In the genomic region with DNA sequence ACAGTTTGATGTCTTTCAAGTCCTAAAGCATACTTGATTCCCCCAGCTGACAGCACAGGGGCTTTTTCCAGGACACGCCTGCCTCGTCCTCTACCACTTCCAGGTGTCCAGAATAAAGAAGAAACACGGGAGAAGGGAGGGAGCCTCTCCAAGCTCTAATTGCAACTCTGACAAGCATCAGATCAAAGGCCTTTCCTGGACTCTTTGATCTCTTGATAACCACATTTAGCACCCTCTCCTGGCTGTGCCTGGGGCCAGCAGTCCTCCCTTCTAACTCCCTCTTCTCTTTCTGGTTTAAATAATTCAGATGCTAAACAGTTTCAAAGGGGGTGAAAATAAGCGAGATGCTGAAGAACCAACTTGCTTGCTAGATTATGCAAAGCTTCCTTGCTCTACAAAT, we compare ENCODE assay signal across 9 mouse cellular contexts.
DNase-seq lines count a peak whose midpoint lies in the region; ATAC-seq and TF ChIP-seq lines count a peak whose summit lies in the region.
"Had no signal": no experiment of that assay in that cellular context is flagged by ENCODE, and none has a peak within 500 bp of the region (broad histone marks: within the 10 kb centered on the region; RNA-seq: fewer than 3 reads in every experiment).

No protein-coding gene starts in this region.

- in situ Hi-C loops in Patski (cut with MboI; ENCODE audit: low pct_unique_long_range_greater_than_20kb) = no loop called here

- H3K27ac ChIP-seq in hindbrain, embryonic 13.5 days = no peak overlapping the region
- H3K27ac ChIP-seq: limb, embryonic 13.5 days; neural tube, embryonic 13.5 days had no signal

- TF ChIP-seq POLR2A in brain, embryonic 14.5 days (IDR thresholded peaks at IDR 0.05; ENCODE audit: borderline replicate concordance, extremely low read depth, insufficient read depth, insufficient read length, poor library complexity, severe bottlenecking) = no peak

- no peaks in the 10 kb centered on the region for H3K36me3 ChIP-seq in hindbrain, embryonic 13.5 days
- H3K36me3 ChIP-seq: limb, embryonic 13.5 days; neural tube, embryonic 13.5 days had no signal

- no peak overlapping the region for H3K9ac ChIP-seq in hindbrain, embryonic 13.5 days
- H3K9ac ChIP-seq: limb, embryonic 13.5 days; neural tube, embryonic 13.5 days had no signal

- POLR2A ChIA-PET in Patski (lab: Charles Lee) = no interaction called here

- H3K4me3 ChIP-seq in hindbrain, embryonic 13.5 days = no peak overlapping the region
- H3K4me3 ChIP-seq: limb, embryonic 13.5 days; neural tube, embryonic 13.5 days had no signal

- CTCF ChIA-PET in Patski (lab: Charles Lee) = no interaction called here

- no peaks in the 10 kb centered on the region for H3K4me1 ChIP-seq in hindbrain, embryonic 13.5 days (replicated peaks)
- H3K4me1 ChIP-seq: limb, embryonic 13.5 days; neural tube, embryonic 13.5 days had no signal

- H3K9me3 ChIP-seq in hindbrain, embryonic 13.5 days = no peaks in the 10 kb centered on the region
- H3K9me3 ChIP-seq: limb, embryonic 13.5 days; neural tube, embryonic 13.5 days had no signal

- no peak overlapping the region for H3K4me2 ChIP-seq in hindbrain, embryonic 13.5 days
- H3K4me2 ChIP-seq: limb, embryonic 13.5 days; neural tube, embryonic 13.5 days had no signal

- peak; percentile 40 for DNase-seq in heart, adult 11 months
- DNase-seq in heart, adult 18-20 months = no peak
- DNase-seq in Patski (ENCODE audit: low read depth, low spot score) = no peak
- DNase-seq in brain, embryonic 14.5 days (ENCODE audit: low read depth) = peak; percentile 68
- peak; percentile 10 for DNase-seq in naive thymus-derived CD4-positive, alpha-beta T cell, adult 2 months (ENCODE audit: low read depth)
- no peak for DNase-seq in gastrocnemius, adult 18-20 months (ENCODE audit: low spot score)

- peak; percentile 33 for TF ChIP-seq CTCF in Patski (IDR thresholded peaks at IDR 0.05)
- TF ChIP-seq CTCF in brain, embryonic 14.5 days (IDR thresholded peaks at IDR 0.05; ENCODE audit: borderline replicate concordance, extremely low read depth, insufficient read depth, insufficient read length) = peak; percentile 21; the same call in 1 of the 2 replicates

- H3K27me3 ChIP-seq in Patski = no peaks in the 10 kb centered on the region
- no peaks in the 10 kb centered on the region for H3K27me3 ChIP-seq in hindbrain, embryonic 13.5 days
- H3K27me3 ChIP-seq: limb, embryonic 13.5 days; neural tube, embryonic 13.5 days had no signal

- ATAC-seq in Patski = no peak
- ATAC-seq in hindbrain, embryonic 13.5 days (ENCODE audit: low FRiP score) = no peak

- WGBS in hindbrain, embryonic 13.5 days = 27% methylated on average over 4 of the region's 4 CpGs

Comparison
In these comparisons a context has a peak if more than half of its experiments do, and no peak if none do; other contexts are left out.
1. DNase-seq: peak in heart, adult 11 months (single experiment), brain, embryonic 14.5 days (single experiment) and naive thymus-derived CD4-positive, alpha-beta T cell, adult 2 months (single experiment); none in heart, adult 18-20 months (0 of 2), Patski (single experiment) and gastrocnemius, adult 18-20 months (single experiment).